Mouse (Mus musculus): ENCODE data around the gene Olfr411. TPM values are rescaled to one million over a fixed set of nuclear protein-coding genes. Genes with fewer than 3 reads are reported as not detected.

Olfr411 gene
- not detected in 2 replicates for polyA plus RNA-seq (2014; fragmentation: Nextera tagmentation; extraction: Ambion mirVana)

- no peaks in the 10 kb centered on the region for H3K36me3 ChIP-seq (ENCODE audit: control insufficient read depth, insufficient read depth, low read length)
- WGBS: 75% methylated on average over 3 of the region's 3 CpGs
- H3K27me3 ChIP-seq (replicated peaks; ENCODE audit: control insufficient read depth, insufficient read depth, low read length): no peaks in the 10 kb centered on the region
- ATAC-seq (no peak), DNase-seq (ENCODE audit: low spot score) (no peak)
- H3K4me1 ChIP-seq (ENCODE audit: control insufficient read depth, insufficient read depth, low read length): no peaks in the 10 kb centered on the region
- no peak within 1 kb of the TSS for H3K9ac ChIP-seq (ENCODE audit: low read length)
- no peak within 1 kb of the TSS for H3K4me2 ChIP-seq (ENCODE audit: low read length)
- H3K27ac ChIP-seq (ENCODE audit: low read depth, low read length): no peak within 1 kb of the TSS
- H3K4me3 ChIP-seq (ENCODE audit: low read depth, low read length): no peak within 1 kb of the TSS
- no peaks in the 10 kb centered on the region for H3K9me3 ChIP-seq (replicated peaks; ENCODE audit: control insufficient read depth, low read length)
These were observed at the start of gene Olfr411 for GRCm38 (mm10) chr11:74352550-74352949. Olfr411 (minus strand) TSS chr11:74352650.

GRCm38 (mm10) chr11:74402126-74402525, 49.7 kb upstream of the Olfr411 start:
- Histone ChIP-seq H3K27me3 (replicated peaks; ENCODE audit: control insufficient read depth, insufficient read depth, low read length) (no peaks in the 10 kb centered on the region), H3K4me2 (ENCODE audit: low read length) (no peak overlapping the region), H3K4me1 (ENCODE audit: control insufficient read depth, insufficient read depth, low read length) (no peaks in the 10 kb centered on the region), H3K27ac (ENCODE audit: low read depth, low read length) (no peak overlapping the region), H3K9ac (ENCODE audit: low read length) (no peak overlapping the region), H3K9me3 (replicated peaks; ENCODE audit: control insufficient read depth, low read length) (no peaks in the 10 kb centered on the region), H3K4me3 (ENCODE audit: low read depth, low read length) (no peak overlapping the region), H3K36me3 (ENCODE audit: control insufficient read depth, insufficient read depth, low read length) (no peaks in the 10 kb centered on the region)
- DNase-seq (ENCODE audit: low spot score): peak; percentile 49
- ATAC-seq: no peak
- 60% methylated on average over 2 of the region's 2 CpGs for WGBS

GRCm38 (mm10) chr11:74395583-74395982, 43.1 kb upstream of the Olfr411 start:
- Histone ChIP-seq H3K4me3 (ENCODE audit: low read depth, low read length) (no peak overlapping the region), H3K27me3 (replicated peaks; ENCODE audit: control insufficient read depth, insufficient read depth, low read length) (no peaks in the 10 kb centered on the region), H3K27ac (ENCODE audit: low read depth, low read length) (no peak overlapping the region), H3K9me3 (replicated peaks; ENCODE audit: control insufficient read depth, low read length) (no peaks in the 10 kb centered on the region), H3K4me2 (ENCODE audit: low read length) (no peak overlapping the region), H3K36me3 (ENCODE audit: control insufficient read depth, insufficient read depth, low read length) (no peaks in the 10 kb centered on the region), H3K4me1 (ENCODE audit: control insufficient read depth, insufficient read depth, low read length) (peaks cover 5% of the 10 kb centered on the region; the same call in 1 of the 2 replicates), H3K9ac (ENCODE audit: low read length) (no peak overlapping the region)
- DNase-seq (ENCODE audit: low spot score) (no peak), ATAC-seq (no peak)
- 86% methylated on average over 18 of the region's 18 CpGs for WGBS

- Histone ChIP-seq H3K27ac (ENCODE audit: low read depth, low read length) (no peak overlapping the region), H3K27me3 (replicated peaks; ENCODE audit: control insufficient read depth, insufficient read depth, low read length) (no peaks in the 10 kb centered on the region), H3K36me3 (ENCODE audit: control insufficient read depth, insufficient read depth, low read length) (no peaks in the 10 kb centered on the region), H3K9ac (ENCODE audit: low read length) (no peak overlapping the region), H3K4me2 (ENCODE audit: low read length) (no peak overlapping the region), H3K4me3 (ENCODE audit: low read depth, low read length) (no peak overlapping the region), H3K4me1 (ENCODE audit: control insufficient read depth, insufficient read depth, low read length) (peaks cover 5% of the 10 kb centered on the region; the same call in 1 of the 2 replicates), H3K9me3 (replicated peaks; ENCODE audit: control insufficient read depth, low read length) (no peaks in the 10 kb centered on the region)
- 30% methylated on average over 5 of the region's 5 CpGs for WGBS
- ATAC-seq: peak; percentile 77
- peak; percentile 74 for DNase-seq (ENCODE audit: low spot score)
These were observed 41.0 kb upstream of the Olfr411 start for GRCm38 (mm10) chr11:74393489-74393888.

GRCm38 (mm10) chr11:74392903-74393302, 40.5 kb upstream of the Olfr411 start:
- H3K9me3 ChIP-seq (replicated peaks; ENCODE audit: control insufficient read depth, low read length): no peaks in the 10 kb centered on the region
- H3K36me3 ChIP-seq (ENCODE audit: control insufficient read depth, insufficient read depth, low read length): no peaks in the 10 kb centered on the region
- 78% methylated on average over 6 of the region's 6 CpGs for WGBS
- H3K27ac ChIP-seq (ENCODE audit: low read depth, low read length): no peak overlapping the region
- DNase-seq (ENCODE audit: low spot score) (no peak), ATAC-seq (no peak)
- peaks cover 5% of the 10 kb centered on the region; the same call in 1 of the 2 replicates for H3K4me1 ChIP-seq (ENCODE audit: control insufficient read depth, insufficient read depth, low read length)
- no peaks in the 10 kb centered on the region for H3K27me3 ChIP-seq (replicated peaks; ENCODE audit: control insufficient read depth, insufficient read depth, low read length)
- no peak overlapping the region for H3K4me3 ChIP-seq (ENCODE audit: low read depth, low read length)
- H3K4me2 ChIP-seq (ENCODE audit: low read length): no peak overlapping the region
- no peak overlapping the region for H3K9ac ChIP-seq (ENCODE audit: low read length)

GRCm38 (mm10) chr11:74391899-74392298, 39.4 kb upstream of the Olfr411 start:
- Histone ChIP-seq H3K4me1 (ENCODE audit: control insufficient read depth, insufficient read depth, low read length) (peaks cover 5% of the 10 kb centered on the region; the same call in 1 of the 2 replicates), H3K27me3 (replicated peaks; ENCODE audit: control insufficient read depth, insufficient read depth, low read length) (no peaks in the 10 kb centered on the region), H3K36me3 (ENCODE audit: control insufficient read depth, insufficient read depth, low read length) (no peaks in the 10 kb centered on the region), H3K9me3 (replicated peaks; ENCODE audit: control insufficient read depth, low read length) (no peaks in the 10 kb centered on the region), H3K4me2 (ENCODE audit: low read length) (no peak overlapping the region), H3K4me3 (ENCODE audit: low read depth, low read length) (no peak overlapping the region), H3K9ac (ENCODE audit: low read length) (no peak overlapping the region), H3K27ac (ENCODE audit: low read depth, low read length) (no peak overlapping the region)
- 90% methylated on average over 11 of the region's 11 CpGs for WGBS
- no peak for DNase-seq (ENCODE audit: low spot score)
- no peak for ATAC-seq

- H3K27ac ChIP-seq (ENCODE audit: low read depth, low read length): no peak overlapping the region
- no peak overlapping the region for H3K9ac ChIP-seq (ENCODE audit: low read length)
- no peaks in the 10 kb centered on the region for H3K27me3 ChIP-seq (replicated peaks; ENCODE audit: control insufficient read depth, insufficient read depth, low read length)
- no peak for DNase-seq (ENCODE audit: low spot score)
- no peaks in the 10 kb centered on the region for H3K4me1 ChIP-seq (ENCODE audit: control insufficient read depth, insufficient read depth, low read length)
- H3K36me3 ChIP-seq (ENCODE audit: control insufficient read depth, insufficient read depth, low read length): no peaks in the 10 kb centered on the region
- no peak for ATAC-seq
- no peak overlapping the region for H3K4me3 ChIP-seq (ENCODE audit: low read depth, low read length)
- H3K9me3 ChIP-seq (replicated peaks; ENCODE audit: control insufficient read depth, low read length): no peaks in the 10 kb centered on the region
- H3K4me2 ChIP-seq (ENCODE audit: low read length): no peak overlapping the region
- WGBS: 84% methylated on average over 5 of the region's 5 CpGs
These were observed 34.8 kb upstream of the Olfr411 start for GRCm38 (mm10) chr11:74387203-74387602.

- ATAC-seq (no peak), DNase-seq (ENCODE audit: low spot score) (no peak)
- no peak overlapping the region for H3K9ac ChIP-seq (ENCODE audit: low read length)
- no peaks in the 10 kb centered on the region for H3K36me3 ChIP-seq (ENCODE audit: control insufficient read depth, insufficient read depth, low read length)
- no peaks in the 10 kb centered on the region for H3K9me3 ChIP-seq (replicated peaks; ENCODE audit: control insufficient read depth, low read length)
- no peak overlapping the region for H3K4me3 ChIP-seq (ENCODE audit: low read depth, low read length)
- WGBS: 85% methylated on average over 9 of the region's 9 CpGs
- no peak overlapping the region for H3K27ac ChIP-seq (ENCODE audit: low read depth, low read length)
- no peaks in the 10 kb centered on the region for H3K27me3 ChIP-seq (replicated peaks; ENCODE audit: control insufficient read depth, insufficient read depth, low read length)
- H3K4me1 ChIP-seq (ENCODE audit: control insufficient read depth, insufficient read depth, low read length): no peaks in the 10 kb centered on the region
- H3K4me2 ChIP-seq (ENCODE audit: low read length): no peak overlapping the region
These were observed 33.2 kb upstream of the Olfr411 start for GRCm38 (mm10) chr11:74385674-74386073.

- H3K9ac ChIP-seq (ENCODE audit: low read length): no peak overlapping the region
- H3K27ac ChIP-seq (ENCODE audit: low read depth, low read length): no peak overlapping the region
- no peaks in the 10 kb centered on the region for H3K27me3 ChIP-seq (replicated peaks; ENCODE audit: control insufficient read depth, insufficient read depth, low read length)
- WGBS: 74% methylated on average over 4 of the region's 4 CpGs
- no peak overlapping the region for H3K4me3 ChIP-seq (ENCODE audit: low read depth, low read length)
- no peaks in the 10 kb centered on the region for H3K9me3 ChIP-seq (replicated peaks; ENCODE audit: control insufficient read depth, low read length)
- H3K4me1 ChIP-seq (ENCODE audit: control insufficient read depth, insufficient read depth, low read length): no peaks in the 10 kb centered on the region
- no peak overlapping the region for H3K4me2 ChIP-seq (ENCODE audit: low read length)
- ATAC-seq (no peak), DNase-seq (ENCODE audit: low spot score) (no peak)
- no peaks in the 10 kb centered on the region for H3K36me3 ChIP-seq (ENCODE audit: control insufficient read depth, insufficient read depth, low read length)
These were observed 26.9 kb upstream of the Olfr411 start for GRCm38 (mm10) chr11:74379166-74379873.
